33 mouse cellular contexts compared by ENCODE assay signal in genomic region chr16:10859726-10860245, GRCm38 (mm10). TPM values are rescaled to one million over a fixed set of nuclear protein-coding genes. Genes with fewer than 3 reads are reported as not detected.
A peak's percentile ranks its signal among the peaks of the same experiment; 100 is the strongest.
DNase-seq lines count a peak whose midpoint lies in the region; ATAC-seq lines count a peak whose summit lies in the region.
"Had no signal": no experiment of that assay in that cellular context is flagged by ENCODE, and none has a peak within 500 bp of the region (broad histone marks: within the 10 kb centered on the region; RNA-seq: fewer than 3 reads in every experiment).

No protein-coding gene starts in this region.

- DNase-seq in kidney, adult 18-20 months, result no peak
- DNase-seq in spleen, postnatal 36 days (ENCODE audit: low spot score in 2 of 2), result peak; percentile 70 to 72
- DNase-seq in spleen, postnatal 14 days (ENCODE audit: low spot score in 2 of 2), result no peak
- no peak for DNase-seq in hindbrain, embryonic 10.5 days (ENCODE audit: low spot score)
- no peak for DNase-seq in yolk sac, embryonic 10.5 days (ENCODE audit: low spot score)
- DNase-seq: adrenal gland, postnatal 10 days; adrenal gland, postnatal 36 days; cerebellum, adult 18-20 months; cerebellum, adult 9-11 months; cerebellum, postnatal 25 days; embryo, embryonic 11 days; gastrocnemius, postnatal 25 days; heart, adult 18-20 months; heart, postnatal 10 days; heart, postnatal 36 days had no signal

- no peak overlapping the region for H3K4me2 ChIP-seq in kidney, embryonic 14.5 days (replicated peaks; ENCODE audit: low read depth, low read length)
- H3K4me2 ChIP-seq: embryonic facial prominence, embryonic 13.5 days; forebrain, embryonic 12.5 days; forebrain, embryonic 15.5 days; heart, embryonic 12.5 days; heart, embryonic 15.5 days; hindbrain, embryonic 14.5 days had no signal

- no peak overlapping the region for H3K27ac ChIP-seq in kidney, embryonic 14.5 days (ENCODE audit: low read depth, low read length)
- no peak overlapping the region for H3K27ac ChIP-seq in hindbrain, embryonic 10.5 days
- H3K27ac ChIP-seq: embryonic facial prominence, embryonic 10.5 days; embryonic facial prominence, embryonic 13.5 days; forebrain, embryonic 12.5 days; forebrain, embryonic 15.5 days; heart, embryonic 15.5 days; hindbrain, embryonic 14.5 days; hindbrain, postnatal 0 days had no signal

- ATAC-seq in kidney, embryonic 14.5 days (ENCODE audit: low FRiP score, low TSS enrichment), result no peak
- peak; percentile 31 for ATAC-seq in neutrophil, adult 5-6 weeks (ENCODE audit: extremely low read depth, insufficient number of reproducible peaks, low FRiP score, poor library complexity, severe bottlenecking)
- ATAC-seq: forebrain, embryonic 15.5 days; hindbrain, postnatal 0 days; Patski had no signal

- H3K27me3 ChIP-seq in kidney, embryonic 14.5 days (ENCODE audit: control insufficient read depth, insufficient read depth, low read length), result no peaks in the 10 kb centered on the region
- H3K27me3 ChIP-seq in hindbrain, embryonic 10.5 days (ENCODE audit: insufficient read depth, poor library complexity, severe bottlenecking), result no peaks in the 10 kb centered on the region
- H3K27me3 ChIP-seq: embryonic facial prominence, embryonic 13.5 days; forebrain, embryonic 12.5 days; forebrain, embryonic 15.5 days; heart, embryonic 12.5 days; heart, embryonic 15.5 days; Patski had no signal

- 84% methylated on average over 7 of the region's 7 CpGs for WGBS in kidney, embryonic 14.5 days
- 92% methylated on average over 7 of the region's 7 CpGs for WGBS in hindbrain, embryonic 10.5 days

- no peaks in the 10 kb centered on the region for H3K36me3 ChIP-seq in kidney, embryonic 14.5 days (ENCODE audit: control insufficient read depth, insufficient read depth, low read length)
- no peaks in the 10 kb centered on the region for H3K36me3 ChIP-seq in hindbrain, embryonic 10.5 days
- H3K36me3 ChIP-seq: embryonic facial prominence, embryonic 10.5 days; embryonic facial prominence, embryonic 13.5 days; forebrain, embryonic 12.5 days; forebrain, embryonic 15.5 days; heart, embryonic 12.5 days; heart, embryonic 15.5 days had no signal

- H3K9me3 ChIP-seq in kidney, embryonic 14.5 days (ENCODE audit: control insufficient read depth, low read length), result no peaks in the 10 kb centered on the region
- H3K9me3 ChIP-seq in hindbrain, embryonic 10.5 days, result no peaks in the 10 kb centered on the region
- H3K9me3 ChIP-seq: embryonic facial prominence, embryonic 10.5 days; embryonic facial prominence, embryonic 13.5 days; forebrain, embryonic 12.5 days; forebrain, embryonic 15.5 days; G1E; heart, embryonic 12.5 days; heart, embryonic 15.5 days had no signal

- H3K9ac ChIP-seq in kidney, embryonic 14.5 days (ENCODE audit: low read depth, low read length), result peak overlapping the region; percentile 31; the same call in 1 of the 2 replicates
- H3K9ac ChIP-seq: embryonic facial prominence, embryonic 13.5 days; forebrain, embryonic 12.5 days; forebrain, embryonic 15.5 days; heart, embryonic 12.5 days; heart, embryonic 15.5 days; hindbrain, embryonic 14.5 days had no signal

- H3K4me1 ChIP-seq in kidney, embryonic 14.5 days (ENCODE audit: control insufficient read depth, insufficient read depth, low read length), result no peaks in the 10 kb centered on the region
- peaks cover 16% of the 10 kb centered on the region; the same call in 1 of the 2 replicates for H3K4me1 ChIP-seq in hindbrain, embryonic 10.5 days (replicated peaks)
- H3K4me1 ChIP-seq: forebrain, embryonic 12.5 days; forebrain, embryonic 15.5 days had no signal

- H3K4me3 ChIP-seq in kidney, embryonic 14.5 days (ENCODE audit: low read length), result no peak overlapping the region
- H3K4me3 ChIP-seq in hindbrain, embryonic 10.5 days, result no peak overlapping the region
- H3K4me3 ChIP-seq: embryonic facial prominence, embryonic 10.5 days; embryonic facial prominence, embryonic 13.5 days; erythroblast, embryonic 14.5 days; forebrain, embryonic 12.5 days; forebrain, embryonic 15.5 days; heart, embryonic 12.5 days; heart, embryonic 15.5 days had no signal

RNA-seq across cellular contexts. Expression of gene Rmi2, which starts 24.9 kb away (rescaled TPM):
- 6.0 and 6.2 TPM in 2 replicates for polyA plus RNA-seq in kidney, embryonic 14.5 days (2014; fragmentation: Nextera tagmentation; extraction: Ambion mirVana)
- 0.47 and 0.61 TPM in 2 replicates for total RNA-seq in neutrophil, adult 5-6 weeks (2017)
- 2.5 and 4.7 TPM in 2 replicates for polyA plus RNA-seq in hindbrain, embryonic 10.5 days (2016; fragmentation: Nextera tagmentation; extraction: Ambion mirVana)

RNA-seq across cellular contexts. Expression of gene Gm11172, which starts 47.1 kb away (rescaled TPM):
- polyA plus RNA-seq in kidney, embryonic 14.5 days (2014; fragmentation: Nextera tagmentation; extraction: Ambion mirVana), result not detected in 2 replicates
- not detected in 2 replicates for total RNA-seq in neutrophil, adult 5-6 weeks (2017)
- not detected in 2 replicates for polyA plus RNA-seq in hindbrain, embryonic 10.5 days (2016; fragmentation: Nextera tagmentation; extraction: Ambion mirVana)
- total RNA-seq: adrenal gland, adult 18-20 months; adrenal gland, postnatal 10 days; adrenal gland, postnatal 36 days; G1E; gastrocnemius, adult 8-10 months; gastrocnemius, postnatal 25 days; heart, adult 18-20 months; heart, postnatal 10 days; heart, postnatal 36 days; hindbrain, postnatal 0 days had no signal
- polyA plus RNA-seq: cortical plate, adult 2 months; embryonic facial prominence, embryonic 10.5 days; embryonic facial prominence, embryonic 13.5 days; erythroblast, embryonic 14.5 days; forebrain, embryonic 12.5 days; forebrain, embryonic 15.5 days; G1E; gonadal fat pad, adult 2 months; heart, embryonic 12.5 days; heart, embryonic 15.5 days; hindbrain, embryonic 11.5 days; hindbrain, embryonic 14.5 days; hindbrain, postnatal 0 days; Patski had no signal

RNA-seq across cellular contexts. Expression of gene Prm1, which starts 54.1 kb away (rescaled TPM):
- not detected in 2 replicates for polyA plus RNA-seq in kidney, embryonic 14.5 days (2014; fragmentation: Nextera tagmentation; extraction: Ambion mirVana)
- not detected in 2 replicates for total RNA-seq in neutrophil, adult 5-6 weeks (2017)
- not detected in 2 replicates for polyA plus RNA-seq in hindbrain, embryonic 10.5 days (2016; fragmentation: Nextera tagmentation; extraction: Ambion mirVana)
- total RNA-seq: adrenal gland, adult 18-20 months; adrenal gland, postnatal 10 days; adrenal gland, postnatal 36 days; G1E; gastrocnemius, adult 8-10 months; gastrocnemius, postnatal 25 days; heart, adult 18-20 months; heart, postnatal 10 days; heart, postnatal 36 days; hindbrain, postnatal 0 days had no signal
- polyA plus RNA-seq: cortical plate, adult 2 months; embryonic facial prominence, embryonic 13.5 days; erythroblast, embryonic 14.5 days; forebrain, embryonic 12.5 days; forebrain, embryonic 15.5 days; G1E; heart, embryonic 12.5 days; hindbrain, embryonic 11.5 days had no signal

Comparison
In these comparisons a context has a peak if more than half of its experiments do, and no peak if none do; other contexts are left out.
1. DNase-seq: peak in spleen, postnatal 36 days (2 of 2); none in kidney, adult 18-20 months (single experiment), spleen, postnatal 14 days (0 of 2), hindbrain, embryonic 10.5 days (single experiment) and yolk sac, embryonic 10.5 days (single experiment).